Mouse (Mus musculus): ENCODE measurements around the gene Dio3.

Dio3 gene

GRCm38 (mm10) chr12:110319696-110320095 lies 40.8 kb downstream of the Dio3 start:
- no peak for DNase-seq (ENCODE audit: low read depth, low spot score)

Measured in c-Kit-negative CD71-positive TER-119-positive erythroid progenitor cells, embryonic 14.5 days (primary cell).